Comparison of ENCODE assay signal across 10 mouse cellular contexts in the genomic region with DNA sequence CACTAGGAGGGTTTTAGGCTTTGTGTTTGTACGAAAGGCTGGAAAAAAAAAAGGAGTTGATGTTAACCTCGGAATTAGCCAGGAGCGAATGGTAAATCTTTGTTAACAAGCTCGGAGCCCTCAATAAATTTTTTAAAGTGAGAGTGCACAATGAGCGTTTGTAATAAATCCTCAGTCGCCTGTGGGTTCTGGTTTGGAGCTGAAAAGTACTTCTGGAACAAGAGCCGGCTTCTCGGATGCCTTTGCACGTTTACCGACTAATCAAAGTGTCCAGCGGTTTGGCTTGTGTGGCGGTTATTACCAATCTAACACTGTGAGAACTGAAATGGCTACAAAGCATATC. TPM values are rescaled to one million over a fixed set of nuclear protein-coding genes. Genes with fewer than 3 reads are reported as not detected.
DNase-seq lines count a peak whose midpoint lies in the region; ATAC-seq and TF ChIP-seq lines count a peak whose summit lies in the region.
"Had no signal": no experiment of that assay in that cellular context is flagged by ENCODE, and none has a peak within 500 bp of the region (broad histone marks: within the 10 kb centered on the region; RNA-seq: fewer than 3 reads in every experiment).

No protein-coding gene starts in this region.

- peaks cover 13% of the 10 kb centered on the region; the same call in 1 of the 2 replicates for H3K4me1 ChIP-seq in kidney, postnatal 0 days (replicated peaks; ENCODE audit: insufficient read depth, low read length)
- H3K4me1 ChIP-seq in liver, embryonic 15.5 days (replicated peaks), result no peaks in the 10 kb centered on the region
- H3K4me1 ChIP-seq in stomach, embryonic 15.5 days, result peaks cover 21% of the 10 kb centered on the region

- H3K4me3 ChIP-seq in kidney, postnatal 0 days (replicated peaks; ENCODE audit: low read depth, low read length), result peak overlapping the region; percentile 3; the same call in 1 of the 2 replicates
- no peak overlapping the region for H3K4me3 ChIP-seq in liver, embryonic 15.5 days (replicated peaks)
- peak overlapping the region; percentile 14; the same call in 1 of the 2 replicates for H3K4me3 ChIP-seq in stomach, embryonic 15.5 days (replicated peaks)

- 16% methylated on average over 12 of the region's 12 CpGs for whole genome bisulfite sequencing in kidney, postnatal 0 days
- WGBS in liver, embryonic 15.5 days (ENCODE audit: insufficient replicate concordance), result 60% methylated on average over 12 of the region's 12 CpGs
- WGBS in stomach, embryonic 15.5 days, result 34% methylated on average over 12 of the region's 12 CpGs

- no peaks in the 10 kb centered on the region for H3K36me3 ChIP-seq in kidney, postnatal 0 days (ENCODE audit: insufficient read depth, low read length)
- no peaks in the 10 kb centered on the region for H3K36me3 ChIP-seq in liver, embryonic 15.5 days (replicated peaks)
- H3K36me3 ChIP-seq in stomach, embryonic 15.5 days, result no peaks in the 10 kb centered on the region

- no peaks in the 10 kb centered on the region for H3K27me3 ChIP-seq in kidney, postnatal 0 days (ENCODE audit: insufficient read depth, low read length)
- peaks cover 33% of the 10 kb centered on the region for H3K27me3 ChIP-seq in liver, embryonic 15.5 days
- H3K27me3 ChIP-seq in stomach, embryonic 15.5 days (replicated peaks), result 0 out of 2 replicates have a peak, but pooled peaks cover under 1% of the 10 kb centered on the region

- H3K9ac ChIP-seq in kidney, postnatal 0 days (ENCODE audit: low read depth, low read length), result no peak overlapping the region
- no peak overlapping the region for H3K9ac ChIP-seq in liver, embryonic 15.5 days
- H3K9ac ChIP-seq in stomach, embryonic 15.5 days, result no peak overlapping the region

- DNase-seq in kidney, postnatal 0 days (ENCODE audit: low spot score), result peak; percentile 57
- DNase-seq in kidney, adult 9 months, result no peak
- DNase-seq in forelimb bud, embryonic 11.5 days (ENCODE audit: low read depth, low spot score), result peak; percentile 69
- no peak for DNase-seq in left cerebral cortex, adult 11 months (ENCODE audit: low spot score)
- DNase-seq in gastrocnemius, adult 18-20 months (ENCODE audit: low spot score), result no peak
- DNase-seq in right cerebral cortex, adult 18-20 months, result no peak
- DNase-seq: cerebellum, postnatal 14 days had no signal

- TF ChIP-seq CTCF in kidney, postnatal 0 days (IDR thresholded peaks at IDR 0.05; ENCODE audit: low read depth), result no peak

- no peak overlapping the region for H3K27ac ChIP-seq in kidney, postnatal 0 days
- no peak overlapping the region for H3K27ac ChIP-seq in liver, embryonic 15.5 days (replicated peaks)
- H3K27ac ChIP-seq in stomach, embryonic 15.5 days, result no peak overlapping the region

- H3K4me2 ChIP-seq in kidney, postnatal 0 days (ENCODE audit: low read length), result peak overlapping the region; percentile 38
- H3K4me2 ChIP-seq in liver, embryonic 15.5 days, result 0 out of 2 replicates have a peak overlapping the region, but pooled peaks have one; percentile 8
- peak overlapping the region; percentile 26; the same call in 1 of the 2 replicates for H3K4me2 ChIP-seq in stomach, embryonic 15.5 days

- no peaks in the 10 kb centered on the region for H3K9me3 ChIP-seq in kidney, postnatal 0 days (replicated peaks; ENCODE audit: low read length)
- no peaks in the 10 kb centered on the region for H3K9me3 ChIP-seq in liver, embryonic 15.5 days (replicated peaks)
- H3K9me3 ChIP-seq in stomach, embryonic 15.5 days, result no peaks in the 10 kb centered on the region

- ATAC-seq in kidney, postnatal 0 days (replicated peaks; ENCODE audit: low FRiP score, low read depth), result no peak
- ATAC-seq in liver, embryonic 15.5 days (ENCODE audit: insufficient read depth), result no peak
- ATAC-seq in stomach, embryonic 15.5 days (ENCODE audit: insufficient read depth, low FRiP score, low read depth), result no peak

RNA-seq across cellular contexts. Expression of a gene that starts 46.1 kb away (rescaled TPM):
- 0.47 and 0.67 TPM in 2 replicates for polyA plus RNA-seq in kidney, postnatal 0 days (2015; fragmentation: Nextera tagmentation; extraction: Ambion mirVana)
- 0.20 TPM in 1 of 2 replicates, not detected in the other for polyA plus RNA-seq in liver, embryonic 15.5 days (2015; fragmentation: Nextera tagmentation; extraction: Ambion mirVana)
- polyA plus RNA-seq in stomach, embryonic 15.5 days (2015; fragmentation: Nextera tagmentation; extraction: Ambion mirVana), result 0.55 and 0.73 TPM in 2 replicates
- total RNA-seq in gastrocnemius, adult 18-20 months (2021), result under 1 TPM; 0.23 to 0.26 TPM
- total RNA-seq: left cerebral cortex, postnatal 10 days had no signal

Comparison
In these comparisons a context has a peak if more than half of its experiments do, and no peak if none do; other contexts are left out.
1. DNase-seq: peak in kidney, postnatal 0 days (single experiment) and forelimb bud, embryonic 11.5 days (single experiment); none in kidney, adult 9 months (single experiment), left cerebral cortex, adult 11 months (single experiment), gastrocnemius, adult 18-20 months (single experiment) and right cerebral cortex, adult 18-20 months (single experiment).
2. Peak in every context shown above with its lines, with median percentiles within 50 percentile points of each other: H3K4me2 ChIP-seq.